Mouse (Mus musculus) MEL-GATA-1-ER (cell line): ENCODE results near the gene Caskin1.

ENCODE experiments used
- DNase-seq: peaks from one replicate; pipeline ENCODE4 v3.0.0-alpha.2; 2012; ENCODE audit warnings: low read depth; ENCODE audit errors: extremely low read depth

Caskin1 gene

GRCm38 (mm10) chr17:24531064-24531463 is 42.7 kb downstream of the Caskin1 start:
- no peak for DNase-seq

DNA sequence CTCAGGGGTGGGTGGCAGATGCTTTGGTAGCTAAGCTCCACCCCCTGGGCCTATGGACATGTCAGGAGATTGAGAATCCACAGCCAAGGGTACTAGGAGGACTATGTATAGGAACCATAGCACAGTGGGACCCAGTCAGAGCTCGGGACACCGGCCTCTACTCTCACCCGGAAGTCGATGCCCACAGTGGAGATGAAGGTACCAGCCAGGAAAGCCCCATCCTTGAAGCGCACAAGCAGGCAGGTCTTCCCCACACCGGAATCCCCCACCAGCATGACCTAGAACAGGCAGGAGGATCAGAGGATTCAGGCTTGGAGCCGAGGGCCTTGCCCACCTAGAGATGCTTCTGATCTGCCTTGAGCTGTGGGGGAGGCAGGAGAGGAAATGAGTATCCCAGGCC is 43.6 kb downstream of the Caskin1 start:
- DNase-seq = no peak

- DNase-seq = peak; percentile 77
Measured at GRCm38 (mm10) chr17:24533099-24533992, 44.9 kb downstream of the Caskin1 start.

- no peak for DNase-seq
Measured at GRCm38 (mm10) chr17:24534160-24534718, 45.8 kb downstream of the Caskin1 start, which contains the start of gene Rab26. Gene Rab26, minus strand, starts transcription at chr17:24534210.

DNA sequence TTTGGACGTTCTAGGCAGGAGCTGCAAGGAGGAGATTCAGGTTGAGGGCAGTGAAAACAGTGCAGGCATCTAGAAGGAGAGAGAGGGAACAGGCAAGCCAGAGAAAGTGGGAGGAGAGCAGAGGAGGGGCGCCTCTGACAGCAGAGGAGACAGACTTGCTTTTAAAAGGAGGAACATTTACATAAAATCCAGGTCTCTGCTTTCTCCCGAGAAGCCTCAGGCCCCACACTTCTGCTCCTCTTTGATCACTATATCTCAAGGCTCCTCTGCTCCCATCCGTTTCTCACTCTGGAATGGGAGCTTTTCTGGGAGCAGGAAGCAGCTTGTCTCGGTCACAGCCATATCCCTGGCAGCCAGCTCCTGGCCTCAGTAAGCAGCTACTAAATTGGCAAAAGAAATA is 46.9 kb downstream of the Caskin1 start:
- DNase-seq = no peak

DNA sequence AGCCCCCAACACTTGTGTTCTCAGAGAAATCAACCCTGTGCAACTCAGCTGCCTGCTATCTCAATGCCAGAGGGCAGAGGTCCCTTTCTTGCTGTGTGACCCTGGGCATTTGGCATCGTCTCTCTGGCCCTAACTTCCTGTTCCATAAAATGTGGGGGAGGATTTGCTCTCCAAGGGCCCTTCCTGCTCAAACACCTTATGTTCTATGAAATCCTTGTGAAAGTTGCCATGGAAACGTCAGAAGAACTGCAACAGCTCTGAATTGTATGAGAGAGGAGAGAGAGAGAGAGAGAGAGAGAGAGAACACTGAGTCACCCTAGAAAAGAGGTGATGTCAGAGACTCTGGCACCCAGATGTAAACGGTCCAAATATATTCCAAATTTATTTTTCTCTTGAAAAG is 49.1 kb downstream of the Caskin1 start:
- no peak for DNase-seq

GRCm38 (mm10) chr17:24538950-24539349 is 50.5 kb downstream of the Caskin1 start:
- no peak for DNase-seq

- DNase-seq = no peak
Measured at GRCm38 (mm10) chr17:24540375-24540774, 52.0 kb downstream of the Caskin1 start.

DNA sequence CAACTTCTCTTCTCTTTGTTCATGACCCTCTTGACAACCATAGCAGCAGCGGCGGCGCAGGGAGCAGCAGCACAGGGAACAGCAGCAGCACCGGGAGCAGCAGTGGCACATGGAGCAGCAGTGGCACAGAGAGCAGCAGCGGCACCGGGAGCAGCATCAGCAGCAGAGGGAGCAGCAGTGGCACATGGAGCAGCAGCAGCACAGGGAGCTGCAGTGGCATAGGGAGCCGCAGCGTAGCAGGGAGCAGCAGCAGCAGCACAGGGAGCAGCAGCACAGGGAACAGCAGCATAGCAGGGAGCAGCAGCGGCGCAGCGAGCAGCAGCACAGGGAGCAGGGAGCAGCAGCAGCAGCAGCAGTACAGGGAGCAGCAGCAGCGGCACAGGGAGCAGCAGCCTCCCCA is 56.2 kb downstream of the Caskin1 start:
- DNase-seq = no peak

- DNase-seq = no peak
Measured at GRCm38 (mm10) chr17:24545247-24545646, 56.8 kb downstream of the Caskin1 start.

- no peak for DNase-seq
Measured at GRCm38 (mm10) chr17:24546234-24546633, 57.8 kb downstream of the Caskin1 start.

DNA sequence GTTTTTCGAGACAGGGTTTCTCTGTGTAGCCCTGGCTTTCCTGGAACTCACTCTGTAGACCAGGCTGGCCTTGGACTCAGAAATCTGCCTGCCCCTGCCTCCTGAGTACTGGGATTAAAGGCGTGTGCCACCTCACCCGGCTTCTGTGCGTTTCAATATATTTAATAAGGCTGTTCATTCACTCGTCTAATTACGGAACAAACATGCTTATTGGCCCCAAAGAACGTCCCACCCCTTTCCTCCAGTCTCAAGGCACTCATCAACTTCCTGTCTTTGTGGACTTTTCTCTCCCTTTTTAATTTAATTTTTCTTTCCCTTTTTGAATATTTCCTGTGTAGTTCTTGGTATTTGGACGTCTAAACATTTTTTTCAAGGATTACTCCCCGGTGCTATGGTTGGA is 60.0 kb downstream of the Caskin1 start:
- DNase-seq = peak; percentile 80

- DNase-seq = no peak
Measured at GRCm38 (mm10) chr17:24548921-24549617, 60.7 kb downstream of the Caskin1 start.

- peak; percentile 92 for DNase-seq
Measured at GRCm38 (mm10) chr17:24549618-24550415, 61.4 kb downstream of the Caskin1 start, which contains the start of gene Pkd1. Gene Pkd1, plus strand, starts transcription at chr17:24549834.

DNA sequence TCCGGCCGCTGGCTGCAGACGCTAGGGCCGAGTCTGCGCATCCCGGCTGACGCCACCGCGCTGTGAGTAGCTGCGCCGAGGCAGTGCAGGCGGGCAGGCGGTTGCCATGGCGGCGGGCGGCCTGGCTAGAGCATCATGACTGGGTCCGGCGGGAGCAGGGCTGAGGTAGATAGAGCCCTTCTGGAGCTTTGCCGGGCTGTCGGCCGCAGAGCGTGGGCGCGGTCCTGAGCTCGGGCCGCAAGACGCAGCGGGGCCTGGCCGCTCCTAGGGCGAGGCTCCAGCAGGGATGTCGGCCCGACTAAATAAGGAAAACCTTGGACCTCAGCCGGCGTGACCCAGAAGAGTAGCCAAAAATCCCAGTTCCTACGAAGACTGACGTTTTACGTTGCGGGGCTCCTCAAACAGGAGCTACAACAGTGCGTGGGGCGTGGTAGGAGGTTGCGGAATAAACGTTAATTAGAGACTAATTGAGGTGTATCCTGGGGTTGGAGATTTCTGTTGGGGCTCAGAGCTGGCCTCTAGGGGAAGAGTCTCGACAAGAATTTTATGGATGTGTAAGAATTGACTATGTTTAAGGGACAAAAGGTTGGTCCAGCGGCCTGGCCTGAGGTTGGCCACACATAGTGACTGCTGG is 62.1 kb downstream of the Caskin1 start:
- DNase-seq = no peak

GRCm38 (mm10) chr17:24551050-24551444 is 62.6 kb downstream of the Caskin1 start:
- DNase-seq = no peak

DNA sequence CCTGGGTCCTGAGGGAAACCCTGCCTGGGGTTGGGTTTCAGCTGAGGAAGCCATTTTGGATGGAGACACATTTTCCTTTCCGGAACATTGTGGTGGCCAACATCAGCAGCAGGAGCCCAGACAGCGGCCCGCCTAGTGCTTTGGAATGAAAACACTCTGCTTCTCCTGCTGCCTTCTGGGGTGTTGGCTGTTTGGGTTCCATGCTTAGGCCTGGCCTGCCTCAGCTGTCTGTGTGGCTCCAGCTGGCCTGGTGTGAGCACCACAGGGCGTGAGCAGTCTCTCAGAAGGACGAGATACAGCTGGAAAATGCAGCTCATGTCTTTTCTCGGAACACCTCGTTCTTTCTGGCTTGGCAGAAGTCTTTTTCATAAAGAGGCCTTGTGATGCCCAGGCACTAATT is 68.7 kb downstream of the Caskin1 start:
- DNase-seq = no peak
